Mouse (Mus musculus) spleen, adult 18-20 months (tissue): ENCODE results near the gene Spats2l.

ENCODE experiments used
- DNase-seq, 2 experiments: peaks; one replicate each; pipeline ENCODE4 v3.0.0; 2022; ENCODE audit warnings: mixed read lengths in 2 of 2

The Spats2l gene

GRCm38 (mm10) chr1:57826245-57826644 lies 52.3 kb downstream of the Spats2l start:
- DNase-seq: no peak

- DNase-seq: no peak
Measured at GRCm38 (mm10) chr1:57833145-57833544, 59.2 kb downstream of the Spats2l start.

- no peak for DNase-seq
Measured at GRCm38 (mm10) chr1:57835128-57835527, 61.2 kb downstream of the Spats2l start.

- DNase-seq: no peak
Measured at GRCm38 (mm10) chr1:57836686-57837317, 62.8 kb downstream of the Spats2l start.

GRCm38 (mm10) chr1:57839863-57840262 lies 65.9 kb downstream of the Spats2l start:
- no peak for DNase-seq

- no peak for DNase-seq
Measured at GRCm38 (mm10) chr1:57845054-57845722, 71.2 kb downstream of the Spats2l start.

- no peak for DNase-seq
Measured at GRCm38 (mm10) chr1:57846856-57847698, 73.1 kb downstream of the Spats2l start.

GRCm38 (mm10) chr1:57849087-57849486 lies 75.1 kb downstream of the Spats2l start:
- DNase-seq: no peak

- no peak for DNase-seq
Measured at GRCm38 (mm10) chr1:57849916-57850315, 76.0 kb downstream of the Spats2l start.

GRCm38 (mm10) chr1:57851871-57852270 lies 77.9 kb downstream of the Spats2l start:
- DNase-seq: no peak

- DNase-seq: no peak
Measured at GRCm38 (mm10) chr1:57852562-57853271, 78.8 kb downstream of the Spats2l start.

- DNase-seq: no peak
Measured at GRCm38 (mm10) chr1:57857799-57858198, 83.8 kb downstream of the Spats2l start.

GRCm38 (mm10) chr1:57862024-57862423 lies 88.1 kb downstream of the Spats2l start:
- DNase-seq: no peak

GRCm38 (mm10) chr1:57868651-57869050 lies 94.7 kb downstream of the Spats2l start:
- DNase-seq: no peak

GRCm38 (mm10) chr1:57872006-57872405 lies 98.0 kb downstream of the Spats2l start:
- no peak for DNase-seq

- no peak for DNase-seq
Measured at GRCm38 (mm10) chr1:57873996-57874395, 100.0 kb downstream of the Spats2l start.

GRCm38 (mm10) chr1:57875109-57875508 lies 101.1 kb downstream of the Spats2l start:
- DNase-seq: no peak

GRCm38 (mm10) chr1:57875512-57875911 lies 101.5 kb downstream of the Spats2l start:
- DNase-seq: no peak

- DNase-seq: no peak
Measured at GRCm38 (mm10) chr1:57878957-57879356, 105.0 kb downstream of the Spats2l start.

- DNase-seq: no peak
Measured at GRCm38 (mm10) chr1:57884867-57885266, 110.9 kb downstream of the Spats2l start.

GRCm38 (mm10) chr1:57889803-57890202 lies 115.8 kb downstream of the Spats2l start:
- no peak for DNase-seq

GRCm38 (mm10) chr1:57890259-57890902 lies 116.4 kb downstream of the Spats2l start:
- no peak for DNase-seq

GRCm38 (mm10) chr1:57890903-57891267 lies 116.9 kb downstream of the Spats2l start:
- no peak for DNase-seq
